Mouse (Mus musculus): Measurements from ENCODE around the gene Zcchc18.

DNA sequence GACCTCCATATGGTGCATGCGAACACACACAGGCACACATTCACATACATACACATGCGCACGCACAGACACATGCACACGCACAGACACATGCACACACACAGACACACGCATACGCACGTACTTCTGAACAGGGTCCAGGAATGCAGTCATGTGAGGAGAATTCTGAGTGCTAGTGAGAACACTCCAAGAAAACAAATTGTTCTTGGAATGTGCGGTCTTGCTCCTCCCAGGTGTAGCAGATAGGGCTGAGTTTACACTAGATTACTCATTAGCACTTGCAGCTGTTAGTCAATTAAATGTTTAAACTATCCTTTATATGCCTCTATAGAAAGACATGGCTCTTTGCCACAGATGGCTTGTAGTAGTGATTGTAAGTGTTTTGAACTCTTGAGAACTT lies 38.0 kb downstream of the Zcchc18 start:
- TF ChIP-seq CTCF (IDR thresholded peaks at IDR 0.05; ENCODE audit: borderline replicate concordance, control insufficient read depth, extremely low read depth, insufficient read depth, low read length, poor library complexity) (no peak), POLR2A (IDR thresholded peaks at IDR 0.05; ENCODE audit: control insufficient read depth, extremely low read depth, insufficient read depth, low read length, poor library complexity) (no peak)
